Mouse (Mus musculus): ENCODE data around the gene Ltbp1.

The Ltbp1 gene

DNA sequence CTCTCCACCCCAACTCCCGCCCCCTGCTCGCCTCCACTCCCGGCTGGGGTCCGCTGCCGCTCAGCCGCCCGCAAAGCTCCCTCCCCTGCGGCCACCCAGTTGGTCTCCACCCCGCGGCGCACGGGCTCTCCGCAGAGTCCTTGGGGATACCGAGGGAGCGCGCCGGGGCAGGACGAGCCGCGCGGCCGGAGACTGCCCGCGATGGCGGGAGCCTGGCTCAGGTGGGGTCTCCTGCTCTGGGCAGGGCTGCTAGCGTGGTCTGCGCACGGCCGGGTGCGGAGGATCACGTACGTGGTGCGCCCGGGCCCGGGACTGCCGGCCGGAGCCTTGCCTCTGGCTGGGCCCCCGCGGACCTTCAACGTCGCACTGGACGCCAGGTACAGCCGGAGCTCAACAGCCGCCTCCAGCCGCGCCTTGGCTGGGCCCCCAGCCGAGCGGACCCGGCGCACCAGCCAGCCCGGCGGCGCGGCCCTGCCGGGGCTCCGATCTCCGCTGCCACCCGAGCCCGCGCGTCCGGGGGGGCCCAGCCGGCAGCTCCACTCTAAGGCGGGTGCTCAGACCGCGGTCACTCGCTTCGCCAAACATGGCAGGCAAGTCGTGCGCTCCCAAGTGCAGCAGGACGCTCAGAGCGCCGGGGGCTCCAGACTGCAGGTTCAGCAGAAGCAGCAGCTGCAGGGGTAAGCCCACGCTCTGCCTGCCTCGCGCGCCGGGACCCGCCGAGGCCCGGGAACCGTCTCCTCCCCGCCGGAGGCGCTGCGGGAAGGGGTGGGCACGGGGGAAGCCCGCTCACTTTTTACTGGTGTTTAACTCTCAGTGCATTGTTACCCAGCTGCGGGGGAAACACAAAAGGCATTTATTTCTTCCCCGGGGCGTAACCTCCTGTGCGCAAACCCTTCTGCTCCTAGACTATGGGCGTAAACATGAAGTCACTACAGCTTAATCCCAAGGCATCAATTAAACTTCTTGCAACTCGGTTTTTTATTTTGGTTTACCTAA lies 615 bp downstream of the Ltbp1 start:
- peak; percentile 53 to 55 for DNase-seq

DNA sequence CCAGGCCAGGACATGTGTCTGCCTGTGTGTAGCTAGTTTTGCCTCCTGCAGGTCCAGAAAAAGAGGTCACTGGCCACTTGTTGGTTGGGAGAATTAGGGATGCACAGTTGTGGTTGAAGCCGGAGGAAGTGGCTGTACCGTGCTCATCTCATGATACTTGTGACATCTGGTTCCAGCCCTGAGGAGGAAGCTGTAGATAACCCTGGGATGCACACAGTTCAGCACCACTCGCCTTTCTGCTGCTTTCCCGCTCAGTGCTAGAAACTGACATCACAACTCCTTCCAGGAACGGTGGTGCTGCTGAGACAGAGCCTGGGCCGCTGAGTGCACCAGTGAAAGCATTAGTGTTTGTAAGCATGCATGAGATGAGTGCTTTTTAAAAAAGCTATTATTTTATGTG lies 5.6 kb downstream of the Ltbp1 start:
- DNase-seq: no peak

DNA sequence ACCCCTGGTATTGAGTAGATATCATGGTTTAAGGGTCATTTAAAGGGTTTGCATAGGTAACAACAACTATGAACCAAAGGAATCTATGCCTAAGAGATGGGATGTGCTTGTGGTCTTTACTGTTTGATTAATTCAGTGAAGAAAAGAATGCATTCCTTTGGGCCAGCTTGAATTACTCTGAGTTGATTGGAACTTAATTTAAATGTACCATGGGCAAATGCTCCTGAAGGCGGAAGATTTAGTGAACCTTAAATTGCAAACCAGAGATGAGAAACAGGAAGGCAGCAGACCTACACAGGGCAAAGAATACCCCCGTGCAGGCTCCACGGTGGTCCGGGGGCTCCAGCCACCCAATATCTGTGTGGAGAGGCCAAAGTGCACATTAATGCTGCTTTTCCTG lies 7.8 kb downstream of the Ltbp1 start:
- DNase-seq: no peak

DNA sequence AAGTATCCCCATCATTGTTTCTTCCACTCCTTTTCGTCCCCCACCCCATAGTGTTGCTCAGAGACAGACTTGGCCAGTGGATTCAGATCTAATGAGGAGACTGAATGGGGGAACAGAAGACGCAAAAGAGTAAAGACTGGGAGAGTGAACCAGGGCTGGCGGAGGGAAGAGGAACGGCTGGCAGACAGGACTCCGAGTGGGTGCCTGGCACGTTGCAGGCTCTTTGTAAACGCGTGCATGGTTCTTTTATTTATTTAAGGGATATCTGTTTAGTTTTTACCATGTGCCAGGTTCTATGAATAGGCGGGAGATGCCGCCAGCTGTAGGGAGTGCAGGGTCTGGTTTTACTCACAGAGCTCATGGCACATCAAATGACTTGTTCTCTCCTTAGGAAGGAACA lies 8.5 kb downstream of the Ltbp1 start:
- DNase-seq: no peak

DNA sequence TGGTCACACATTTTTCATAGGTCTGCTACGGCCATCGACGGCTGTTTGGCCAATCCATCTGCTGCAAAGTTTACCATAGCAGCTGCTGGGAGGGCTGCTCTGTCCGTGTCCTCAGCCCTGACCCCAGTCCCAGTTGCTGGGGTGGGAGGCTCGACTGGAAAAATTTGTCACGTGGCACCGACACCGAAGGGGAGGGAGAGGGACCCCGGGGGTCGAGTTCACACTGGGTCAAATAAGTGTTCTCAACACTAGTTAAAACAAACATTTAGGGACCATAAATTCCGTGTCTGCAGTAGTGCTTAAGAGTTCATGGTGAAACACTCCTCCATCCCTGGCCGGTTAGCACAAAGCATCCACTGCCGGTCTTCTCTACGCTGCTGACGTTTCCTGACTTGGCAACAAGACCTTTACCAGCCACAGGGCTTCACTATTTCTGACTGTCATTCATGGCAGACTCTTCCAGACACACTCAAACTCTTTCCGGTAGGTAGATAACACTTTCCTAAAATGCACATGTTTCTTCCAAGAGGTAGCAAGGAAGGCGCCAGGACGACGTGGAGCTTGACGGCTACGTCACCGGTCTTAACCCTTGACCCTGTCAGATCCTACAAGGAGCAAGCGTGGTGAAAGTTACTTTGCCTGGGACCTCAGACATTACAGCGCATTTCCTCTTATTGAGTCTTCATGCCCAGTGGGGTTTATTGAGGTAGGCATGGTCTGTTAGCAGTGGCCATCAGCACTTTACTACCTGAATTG lies 9.4 kb downstream of the Ltbp1 start:
- no peak for DNase-seq

DNA sequence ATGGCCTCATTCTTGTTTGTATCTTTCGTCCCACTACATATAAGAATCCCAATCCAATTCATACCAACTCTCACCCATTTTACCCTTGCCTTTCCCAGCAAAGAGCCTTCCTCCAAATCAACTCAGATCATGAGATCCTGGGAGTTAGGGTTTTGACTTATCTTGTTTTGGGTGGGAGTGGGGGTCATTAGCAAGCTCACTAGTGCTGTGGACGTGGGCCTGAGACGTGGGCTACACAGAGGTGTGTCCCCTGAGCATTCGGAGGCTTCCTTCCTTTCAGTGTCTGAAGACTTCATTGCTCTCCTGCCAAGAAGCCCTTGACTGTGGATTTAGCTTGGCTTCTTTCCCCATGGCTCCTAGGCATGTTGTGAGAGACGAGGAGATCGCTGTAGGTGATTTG lies 10.2 kb downstream of the Ltbp1 start:
- DNase-seq: no peak

DNA sequence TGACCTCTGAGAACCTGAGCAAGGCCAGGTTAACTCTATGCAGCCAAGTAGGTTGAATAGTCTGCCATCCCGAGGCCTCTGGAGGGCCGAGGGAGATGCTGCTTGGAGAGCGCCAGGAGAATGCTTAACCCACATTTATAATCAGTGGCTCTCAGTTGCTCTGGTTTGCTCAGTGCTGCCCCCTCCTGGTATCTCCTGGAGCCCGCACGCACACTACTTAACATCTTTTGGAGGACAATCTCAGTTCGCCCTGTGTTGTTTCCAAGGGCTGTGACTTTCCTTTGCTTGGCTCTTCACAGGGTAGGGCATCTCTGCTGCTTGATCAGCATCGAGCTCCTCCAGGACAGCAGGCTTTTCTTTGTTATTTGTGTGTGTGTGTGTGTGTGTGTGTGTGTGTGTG lies 12.1 kb downstream of the Ltbp1 start:
- DNase-seq: peak; percentile 61 to 62

DNA sequence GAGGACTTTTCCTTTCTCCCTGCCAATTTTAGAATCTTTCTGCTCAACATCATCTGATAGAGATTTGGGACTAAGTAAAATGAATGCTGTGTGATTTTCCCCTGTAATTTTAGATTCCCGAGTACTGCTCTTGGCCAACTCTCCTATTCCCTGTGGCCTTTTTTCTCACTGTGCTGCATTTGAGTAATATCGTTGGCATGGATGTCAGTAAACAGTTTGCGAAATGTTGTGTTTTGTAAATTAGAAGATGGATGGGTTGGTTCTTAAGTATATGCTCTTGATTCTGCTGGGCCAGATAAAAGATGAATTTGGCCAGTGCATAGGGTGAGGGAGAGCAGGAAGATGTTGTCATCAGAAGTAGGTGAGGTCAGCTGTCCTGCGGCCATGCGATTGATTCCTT lies 12.8 kb downstream of the Ltbp1 start:
- DNase-seq: no peak

DNA sequence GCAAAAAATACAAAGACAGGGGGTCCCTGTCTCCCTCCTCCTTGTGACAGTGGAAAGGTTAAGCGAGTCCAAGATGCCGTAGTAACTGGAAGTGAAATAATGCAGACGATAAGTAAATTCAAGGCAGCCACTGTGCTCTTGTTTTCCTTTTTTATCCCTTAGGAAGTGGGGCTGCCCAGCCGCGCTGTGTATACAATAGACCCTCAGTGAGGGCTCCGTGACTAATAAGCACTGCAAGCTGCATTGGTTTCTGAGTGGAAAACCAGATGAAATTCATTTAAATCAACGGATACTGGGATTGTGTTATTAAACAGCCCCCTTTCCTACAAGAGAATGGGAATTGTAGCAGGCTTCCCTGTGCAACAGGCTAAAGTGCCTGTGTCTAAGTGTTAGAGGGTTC lies 14.7 kb downstream of the Ltbp1 start:
- DNase-seq: no peak

DNA sequence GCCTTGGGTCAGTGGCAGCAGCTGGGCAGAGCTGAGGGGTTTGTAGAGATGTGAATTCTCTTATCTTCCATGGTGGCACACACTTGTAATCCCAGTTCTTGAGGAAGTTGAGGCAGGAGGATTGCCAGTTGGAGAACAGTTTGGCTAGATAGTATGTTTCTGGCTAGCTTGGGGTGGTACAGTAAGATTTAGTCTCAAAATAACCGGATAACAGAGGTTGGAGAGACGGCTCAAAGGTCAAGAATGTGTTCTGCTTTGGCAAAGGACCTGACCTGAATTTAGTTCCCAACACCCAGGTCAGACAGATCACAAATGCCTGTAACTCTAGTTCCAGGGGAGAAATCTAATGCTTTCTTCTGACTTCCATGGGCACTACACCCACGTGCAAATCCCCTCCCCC lies 15.3 kb downstream of the Ltbp1 start:
- no peak for DNase-seq

DNA sequence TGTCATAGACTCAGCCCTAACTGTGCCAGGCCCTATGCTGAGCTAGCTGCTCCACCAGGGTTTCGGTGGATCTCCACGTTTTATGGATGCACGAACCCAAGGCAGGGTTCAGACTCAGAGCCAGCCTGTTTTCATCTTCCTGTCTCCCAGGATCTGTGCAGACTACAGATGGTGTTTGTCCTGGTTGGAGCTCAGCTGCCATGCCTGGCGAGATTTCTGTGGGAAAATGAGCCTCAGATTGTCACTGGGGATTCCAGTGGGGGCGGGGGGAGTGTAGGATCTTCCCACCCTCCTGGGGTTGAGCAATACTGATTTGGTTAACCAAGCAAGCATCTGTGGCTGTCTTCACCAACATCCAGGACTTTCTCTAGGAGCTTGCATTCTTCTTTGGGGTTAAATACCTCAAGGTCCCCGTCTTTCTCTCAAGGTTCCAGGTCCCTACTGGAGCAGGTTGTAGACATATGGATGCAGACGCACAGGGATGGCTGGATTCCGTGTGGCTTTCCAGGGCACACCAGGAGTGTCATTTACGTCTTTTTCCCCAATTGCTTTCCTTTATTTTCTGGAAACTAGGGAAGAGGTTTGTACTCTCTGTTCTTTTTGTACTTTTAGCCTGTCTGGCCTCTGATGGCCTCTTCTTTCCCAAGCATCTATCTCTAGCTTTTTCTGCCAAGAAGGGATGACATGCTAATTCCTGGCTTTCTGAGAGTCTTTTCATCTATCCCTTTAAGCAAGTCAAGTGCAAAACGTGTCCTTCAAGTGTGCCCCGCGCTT lies 22.2 kb downstream of the Ltbp1 start:
- peak; percentile 33 to 45 for DNase-seq

DNA sequence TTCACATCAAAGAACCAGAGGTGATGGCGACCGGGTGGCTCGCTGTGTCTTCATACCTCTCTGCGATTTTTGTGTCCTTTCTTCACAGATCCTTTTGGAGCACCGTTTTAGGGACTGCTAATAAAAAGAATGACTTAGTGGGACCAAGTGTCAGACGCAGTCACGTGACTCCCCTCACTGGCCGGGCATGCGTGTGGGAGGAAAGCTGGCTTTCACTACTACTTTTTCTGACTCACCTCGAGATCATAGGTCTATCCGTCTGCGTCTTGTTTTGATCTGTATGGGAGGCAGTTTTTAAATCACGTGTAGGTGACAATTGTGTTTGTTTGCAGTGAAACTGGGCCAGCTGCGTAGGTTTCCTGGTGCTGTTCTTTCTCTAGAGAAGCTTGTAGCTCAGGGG lies 28.0 kb downstream of the Ltbp1 start:
- no peak for DNase-seq

DNA sequence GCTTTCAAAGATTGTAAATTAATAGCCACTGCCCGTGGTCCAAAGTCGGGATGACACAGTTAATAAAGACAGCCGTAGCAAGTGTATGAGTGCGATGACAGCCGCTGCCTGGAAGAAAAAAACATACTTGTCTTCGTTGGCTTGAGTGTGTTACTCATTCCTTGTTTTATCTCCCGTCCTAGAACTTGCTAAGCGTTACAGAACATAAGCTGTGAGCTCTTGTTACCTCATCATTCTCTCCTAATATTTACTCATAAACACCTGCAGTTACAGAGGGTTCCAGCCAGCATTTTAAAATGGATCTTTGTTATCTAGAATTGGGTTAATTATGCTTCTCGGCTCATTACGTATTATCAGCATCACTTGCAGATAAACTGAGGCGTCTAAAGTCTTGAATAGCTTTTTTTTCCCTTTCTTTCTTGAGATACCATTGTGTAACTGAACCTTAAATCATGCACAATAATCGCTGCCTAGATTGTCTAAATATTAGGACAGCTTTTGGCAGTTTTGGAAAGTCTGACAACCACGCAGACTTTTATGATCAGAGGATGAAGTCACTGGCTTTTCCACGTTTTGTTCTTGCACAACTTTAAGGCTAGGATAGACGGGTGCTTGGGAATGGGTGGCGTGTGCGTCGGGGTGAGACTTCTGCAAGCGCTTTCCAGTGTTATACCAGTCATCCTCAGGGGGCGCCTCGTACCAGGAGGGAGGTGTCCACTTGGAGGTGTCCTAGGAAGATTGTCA lies 28.7 kb downstream of the Ltbp1 start:
- no peak for DNase-seq

DNA sequence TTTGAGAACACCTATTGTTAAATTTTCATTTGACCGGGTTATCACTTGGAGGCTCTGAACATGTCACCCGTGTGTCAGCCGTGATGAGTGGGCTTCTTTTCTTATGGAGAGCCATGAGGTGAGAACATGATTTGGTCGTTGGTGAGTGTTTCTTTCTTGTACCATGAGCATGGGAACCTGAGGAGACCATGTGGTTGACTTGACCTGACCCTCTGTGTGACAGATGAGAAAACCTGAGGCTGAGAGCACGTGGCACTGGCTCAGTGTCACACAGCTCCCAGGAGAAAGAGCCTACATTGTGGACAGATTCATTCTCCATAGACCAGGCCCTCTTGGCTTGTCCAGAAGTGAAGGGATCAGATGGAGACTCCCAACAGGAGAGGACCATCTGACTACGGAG lies 31.5 kb downstream of the Ltbp1 start:
- DNase-seq: no peak

DNA sequence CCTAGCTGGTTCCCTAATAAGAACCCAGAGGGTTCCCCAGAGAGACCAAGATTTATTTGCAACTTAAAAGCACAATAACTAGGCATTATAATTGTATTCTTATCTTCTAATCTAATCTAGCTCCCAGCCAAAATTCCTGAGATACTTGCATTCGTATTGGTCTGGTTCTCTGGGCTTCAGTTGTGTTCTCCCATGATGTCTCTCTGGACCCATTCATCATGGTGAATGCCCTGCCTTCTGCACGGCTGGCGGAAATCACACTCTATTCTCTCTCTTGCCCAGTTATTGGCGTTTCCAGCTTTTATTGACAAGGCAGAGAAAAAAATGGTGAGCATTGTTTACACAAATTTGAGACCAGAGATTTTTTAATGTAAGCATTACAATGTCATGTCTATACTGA lies 33.6 kb downstream of the Ltbp1 start:
- DNase-seq: no peak

DNA sequence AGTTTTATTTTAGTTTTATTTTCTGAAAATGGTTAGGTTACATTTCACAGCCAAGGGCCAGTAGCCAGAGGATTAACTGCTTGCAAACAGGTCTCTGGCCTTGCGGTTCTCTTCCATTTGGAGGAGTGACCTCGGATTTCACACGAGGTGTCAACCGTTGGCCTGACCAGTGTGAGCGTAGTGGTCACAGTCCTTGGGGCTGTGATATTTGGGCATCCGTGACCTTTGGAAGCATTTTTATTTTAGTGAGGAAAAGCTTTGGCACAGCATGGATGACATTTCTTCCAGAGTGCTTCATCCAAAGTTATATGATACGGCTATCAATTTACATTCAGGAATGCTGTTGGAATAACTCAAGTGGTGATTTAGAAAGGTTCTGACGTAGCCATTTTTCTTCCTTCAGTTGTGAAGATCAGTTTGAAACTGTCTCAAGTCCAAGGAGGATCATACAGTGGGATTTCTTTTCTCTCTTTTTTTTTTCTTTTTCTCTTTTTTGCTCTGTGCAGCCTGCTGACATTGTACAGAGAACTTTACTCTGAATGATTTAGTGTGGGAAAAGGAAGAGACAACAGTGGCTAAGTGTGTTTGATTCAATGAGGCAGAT lies 44.1 kb downstream of the Ltbp1 start:
- DNase-seq: no peak

DNA sequence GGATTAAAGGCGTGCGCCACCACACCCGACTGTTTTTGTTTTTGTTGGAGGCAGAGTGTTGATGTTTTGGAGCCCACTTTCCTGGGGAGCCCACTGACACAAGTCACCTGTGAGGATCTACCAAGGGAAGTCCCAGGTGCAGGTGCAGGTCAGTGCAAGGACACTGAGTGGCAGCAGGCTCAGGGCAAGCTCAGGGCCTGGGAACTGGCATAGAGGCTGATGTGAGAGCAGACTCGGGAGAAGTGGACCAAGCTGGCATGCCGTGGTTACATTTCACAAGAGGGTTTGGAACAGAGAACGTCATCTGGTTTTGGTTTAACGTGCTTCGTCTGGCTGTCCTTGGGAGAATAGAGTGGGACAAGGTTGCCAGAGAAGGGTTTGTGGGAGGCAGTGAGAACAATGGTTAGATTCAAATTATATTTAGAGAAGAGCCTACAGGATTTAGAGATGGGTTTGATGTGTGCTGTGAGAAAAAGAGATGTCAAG lies 46.1 kb downstream of the Ltbp1 start:
- DNase-seq: no peak

DNA sequence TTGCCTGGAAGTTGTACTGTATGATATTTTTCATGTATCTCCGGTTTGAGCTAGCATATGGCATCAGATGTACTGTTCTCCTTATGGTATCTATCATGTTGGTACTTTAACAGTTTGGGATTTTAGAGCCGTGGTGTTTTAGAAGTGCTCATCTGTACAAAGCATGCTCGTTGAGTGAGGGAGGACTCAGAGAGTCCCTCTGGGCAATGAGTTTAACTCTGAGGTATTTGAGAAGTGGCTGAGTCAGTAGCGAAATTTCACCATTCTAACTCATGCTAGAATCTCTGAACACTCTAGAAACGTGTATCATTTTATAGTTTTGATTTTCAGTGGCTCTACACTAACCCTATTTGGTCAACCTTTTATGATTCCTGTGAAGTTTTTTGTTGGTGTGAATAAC lies 49.9 kb downstream of the Ltbp1 start:
- DNase-seq: no peak

DNA sequence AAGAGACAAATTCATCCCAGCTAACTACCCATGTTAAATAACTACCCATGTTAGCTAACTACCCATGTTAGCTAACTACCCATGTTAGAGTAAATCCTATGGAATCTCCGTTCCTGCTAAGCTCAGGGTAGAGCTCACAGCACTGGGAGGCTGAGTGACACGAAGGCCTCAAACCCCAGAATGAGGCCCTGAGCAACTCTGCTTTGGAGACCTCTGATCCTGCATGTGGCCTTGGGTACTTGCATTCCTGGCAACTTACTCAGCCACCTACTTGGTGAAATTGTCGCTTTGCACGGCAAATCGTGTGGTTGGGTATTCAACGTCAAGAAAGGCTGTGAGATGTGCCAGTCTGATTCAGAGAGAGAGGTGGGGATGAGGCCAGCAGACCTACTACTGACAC lies 50.6 kb downstream of the Ltbp1 start:
- no peak for DNase-seq

DNA sequence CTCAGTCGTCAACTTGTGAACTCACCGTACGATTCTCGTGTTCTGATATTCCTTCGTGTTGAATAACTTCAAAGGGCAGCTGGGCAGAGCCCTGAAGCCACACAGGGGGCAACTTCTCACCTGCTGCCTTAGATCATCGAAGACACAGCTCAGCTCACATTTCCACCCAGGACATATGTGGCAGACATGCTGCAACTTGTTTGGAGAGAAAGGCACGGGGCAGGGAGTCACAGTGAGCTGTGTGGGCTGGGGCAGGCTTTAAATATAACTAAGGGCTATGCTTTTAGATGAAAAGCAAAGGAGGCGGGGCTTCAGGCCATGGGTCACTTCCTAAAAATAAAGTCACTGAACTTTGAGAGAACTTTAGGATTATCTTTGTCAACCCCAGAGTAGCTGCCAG lies 51.3 kb downstream of the Ltbp1 start:
- DNase-seq: no peak

DNA sequence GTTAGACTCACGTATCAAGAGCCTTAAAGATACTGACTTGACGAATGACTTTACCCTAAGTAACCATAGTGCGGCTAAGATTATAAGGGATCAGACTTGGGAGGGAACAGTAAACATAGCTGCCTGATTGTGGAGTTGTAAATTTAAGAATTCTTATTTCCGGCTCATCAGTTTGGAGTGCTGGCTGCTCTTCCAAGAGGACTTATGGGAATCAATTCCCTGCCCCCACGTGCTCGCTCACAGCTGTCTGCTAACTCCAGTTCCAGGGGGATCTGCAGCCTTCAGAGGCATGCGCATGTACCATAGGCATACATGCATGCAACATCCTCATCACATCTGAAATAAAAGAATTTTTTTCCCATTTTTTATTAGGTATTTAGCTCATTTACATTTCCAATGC lies 61.0 kb downstream of the Ltbp1 start:
- DNase-seq: no peak

DNA sequence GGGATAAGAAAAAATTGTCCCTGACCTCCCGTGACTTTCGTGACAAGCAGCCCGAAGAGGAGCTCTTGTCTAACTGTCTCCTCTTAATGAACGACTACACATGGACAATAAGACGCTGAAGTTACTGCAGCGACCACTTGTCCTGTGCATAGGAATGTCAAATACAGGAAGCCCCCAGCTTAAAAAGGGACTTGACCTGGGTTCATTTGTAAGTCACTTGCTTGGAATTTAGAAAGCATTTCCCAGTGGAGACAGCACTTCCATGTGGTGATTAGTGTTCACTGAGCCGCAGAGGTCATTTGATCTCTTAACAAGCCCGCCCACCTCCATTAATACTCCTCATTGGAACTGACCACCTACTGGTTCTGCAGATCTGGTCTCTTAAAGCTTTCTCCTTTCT lies 61.9 kb downstream of the Ltbp1 start:
- DNase-seq: no peak

Measured in cerebellum, postnatal 10 days (tissue).